Mouse (Mus musculus): ENCODE data around the gene Il15ra.

GRCm38 (mm10) chr2:11727574-11727973 is 22.5 kb downstream of the Il15ra start:
- TF ChIP-seq POLR2A (IDR thresholded peaks at IDR 0.05; ENCODE audit: insufficient read depth, low read length) (no peak), CTCF (IDR thresholded peaks at IDR 0.05; ENCODE audit: low read depth, low read length) (no peak), EP300 (IDR thresholded peaks at IDR 0.05; ENCODE audit: insufficient read depth, low read depth, low read length) (no peak)
